Mouse (Mus musculus): ENCODE results near the gene Arhgap9. TPM values are rescaled to one million over a fixed set of nuclear protein-coding genes. Genes with fewer than 3 reads are reported as not detected.

Arhgap9 gene
- polyA plus RNA-seq, 1 experiment from 2014 or later: 2.6 TPM

DNA sequence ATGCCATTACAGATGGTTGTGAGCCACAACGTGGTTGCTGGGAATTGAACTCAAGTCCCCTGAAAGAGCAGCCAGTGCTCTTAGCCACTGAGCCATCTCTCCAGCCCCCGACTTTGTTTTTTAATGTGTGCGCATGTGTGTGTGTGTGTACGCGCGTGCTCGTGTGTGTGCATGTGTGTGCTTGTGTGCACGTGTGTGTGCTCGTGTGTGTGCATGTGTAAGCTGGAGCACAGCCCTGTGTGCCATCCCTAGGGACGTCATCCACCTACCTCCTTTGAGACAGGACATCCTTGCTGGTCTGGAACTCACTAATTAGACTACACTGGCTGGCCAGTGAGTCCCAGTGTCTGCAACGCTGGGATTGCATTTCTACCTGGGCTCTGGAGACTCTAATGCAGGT is 31.0 kb downstream of the Arhgap9 start:
- Histone ChIP-seq H3K36me3 (no peaks in the 10 kb centered on the region), H3K4me1 (no peaks in the 10 kb centered on the region), H3K9ac (no peak overlapping the region), H3K9me3 (no peaks in the 10 kb centered on the region), H3K27me3 (0 out of 2 replicates have a peak, but pooled peaks cover 8% of the 10 kb centered on the region), H3K27ac (no peak overlapping the region), H3K4me2 (replicated peaks) (no peak overlapping the region), H3K4me3 (no peak overlapping the region)
- ATAC-seq (ENCODE audit: insufficient number of reproducible peaks, insufficient read depth, low FRiP score, low TSS enrichment): no peak
- 86% methylated on average over 11 of the region's 11 CpGs for WGBS

- no peak for ATAC-seq (ENCODE audit: insufficient number of reproducible peaks, insufficient read depth, low FRiP score, low TSS enrichment)
- Histone ChIP-seq H3K4me3 (no peak within 1 kb of the TSS), H3K9ac (no peak within 1 kb of the TSS), H3K9me3 (no peaks in the 10 kb centered on the region), H3K27me3 (0 out of 2 replicates have a peak, but pooled peaks cover 8% of the 10 kb centered on the region), H3K4me2 (replicated peaks) (no peak within 1 kb of the TSS), H3K27ac (no peak within 1 kb of the TSS), H3K4me1 (no peaks in the 10 kb centered on the region), H3K36me3 (no peaks in the 10 kb centered on the region)
- 87% methylated on average over 18 of the region's 18 CpGs for WGBS
Observed at GRCm38 (mm10) chr10:127353909-127354895, 32.4 kb downstream of the Arhgap9 start, which contains the start of gene Inhbe. TSS of gene Inhbe (minus strand) at chr10:127354411.

DNA sequence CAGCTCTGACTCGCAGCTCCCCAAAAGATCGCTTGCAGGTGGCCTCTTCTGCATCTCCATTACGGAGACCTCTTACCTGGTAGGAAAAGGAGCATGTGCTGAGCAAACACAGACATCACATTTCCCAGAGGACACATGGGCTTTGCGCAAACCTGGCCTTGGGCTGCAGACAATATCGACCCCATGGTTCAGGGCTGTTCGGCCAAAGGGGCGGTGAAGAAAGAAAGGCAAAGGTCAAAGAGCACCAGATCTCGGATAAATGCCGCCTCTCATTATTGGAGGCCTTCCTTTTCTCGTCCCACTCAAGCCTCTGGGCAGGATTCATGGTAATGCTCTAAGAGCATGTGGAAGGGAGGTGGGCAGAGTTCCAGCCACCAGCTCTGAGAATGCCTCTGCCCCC is 33.6 kb downstream of the Arhgap9 start:
- Histone ChIP-seq H3K27me3 (0 out of 2 replicates have a peak, but pooled peaks cover 5% of the 10 kb centered on the region), H3K4me2 (replicated peaks) (no peak overlapping the region), H3K4me1 (no peaks in the 10 kb centered on the region), H3K27ac (no peak overlapping the region), H3K36me3 (no peaks in the 10 kb centered on the region), H3K9ac (no peak overlapping the region), H3K9me3 (no peaks in the 10 kb centered on the region), H3K4me3 (no peak overlapping the region)
- 51% methylated on average over 10 of the region's 10 CpGs for WGBS
- ATAC-seq (ENCODE audit: insufficient number of reproducible peaks, insufficient read depth, low FRiP score, low TSS enrichment): no peak

DNA sequence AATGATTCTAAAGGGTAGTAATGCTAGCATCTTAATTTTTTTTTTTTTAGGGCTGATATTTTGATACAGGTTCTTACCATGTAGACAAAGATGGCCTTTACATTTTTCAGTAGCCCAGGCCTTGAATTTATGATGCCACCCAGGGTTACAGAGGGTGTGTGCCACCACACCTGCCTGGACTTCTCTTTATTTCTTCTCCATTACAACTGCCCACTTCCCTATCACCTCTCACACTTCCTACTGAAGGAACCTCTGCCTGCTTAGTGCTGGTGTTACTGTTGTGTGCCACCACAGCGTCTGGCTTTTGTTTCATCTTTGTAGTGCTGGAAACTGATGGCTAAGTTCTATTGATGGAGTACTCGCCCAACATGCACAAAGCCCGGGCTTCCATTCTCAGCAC is 39.0 kb downstream of the Arhgap9 start:
- H3K36me3 ChIP-seq: no peaks in the 10 kb centered on the region
- no peak overlapping the region for H3K27ac ChIP-seq
- no peaks in the 10 kb centered on the region for H3K4me1 ChIP-seq
- ATAC-seq (ENCODE audit: insufficient number of reproducible peaks, insufficient read depth, low FRiP score, low TSS enrichment): no peak
- H3K4me3 ChIP-seq: no peak overlapping the region
- no peak overlapping the region for H3K9ac ChIP-seq
- WGBS: 81% methylated on average over 3 of the region's 3 CpGs
- no peaks in the 10 kb centered on the region for H3K27me3 ChIP-seq
- H3K4me2 ChIP-seq (replicated peaks): no peak overlapping the region
- no peaks in the 10 kb centered on the region for H3K9me3 ChIP-seq

DNA sequence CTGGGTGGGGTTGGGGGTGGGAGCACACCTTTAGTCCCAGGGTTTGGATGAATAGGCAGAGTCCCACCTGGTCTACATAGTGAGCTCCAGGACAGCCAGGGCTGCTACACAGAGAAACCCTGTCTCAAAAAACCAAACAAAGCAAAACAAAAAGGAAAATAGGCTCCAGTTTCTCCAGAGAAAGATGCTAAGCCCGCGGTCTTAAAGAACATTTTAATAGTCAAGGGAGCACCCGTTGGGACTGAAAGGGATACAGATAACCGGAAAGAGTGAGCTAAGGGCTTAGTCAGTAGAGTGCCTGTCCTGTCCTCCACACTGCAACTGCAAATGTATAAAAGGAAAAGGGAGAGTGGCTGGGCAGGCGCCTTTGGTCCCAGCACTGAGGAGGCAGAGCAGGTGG is 45.4 kb downstream of the Arhgap9 start:
- H3K4me2 ChIP-seq (replicated peaks): no peak overlapping the region
- no peaks in the 10 kb centered on the region for H3K27me3 ChIP-seq
- WGBS: 76% methylated on average over 5 of the region's 5 CpGs
- ATAC-seq (ENCODE audit: insufficient number of reproducible peaks, insufficient read depth, low FRiP score, low TSS enrichment): no peak
- no peak overlapping the region for H3K9ac ChIP-seq
- no peaks in the 10 kb centered on the region for H3K36me3 ChIP-seq
- no peaks in the 10 kb centered on the region for H3K9me3 ChIP-seq
- H3K4me1 ChIP-seq: no peaks in the 10 kb centered on the region
- H3K4me3 ChIP-seq: no peak overlapping the region
- no peak overlapping the region for H3K27ac ChIP-seq

- Histone ChIP-seq H3K9ac (no peak overlapping the region), H3K4me3 (no peak overlapping the region), H3K36me3 (no peaks in the 10 kb centered on the region), H3K4me1 (no peaks in the 10 kb centered on the region), H3K4me2 (replicated peaks) (no peak overlapping the region), H3K9me3 (no peaks in the 10 kb centered on the region), H3K27ac (no peak overlapping the region), H3K27me3 (no peaks in the 10 kb centered on the region)
- WGBS: 86% methylated on average over 2 of the region's 2 CpGs
- ATAC-seq (ENCODE audit: insufficient number of reproducible peaks, insufficient read depth, low FRiP score, low TSS enrichment): no peak
Observed at GRCm38 (mm10) chr10:127368273-127368672, 46.5 kb downstream of the Arhgap9 start.

GRCm38 (mm10) chr10:127369834-127370820 is 48.4 kb downstream of the Arhgap9 start, which contains the start of gene Inhbc:
TSS of gene Inhbc (minus strand) at chr10:127370431.
- H3K4me3 ChIP-seq: no peak within 1 kb of the TSS
- H3K27me3 ChIP-seq: no peaks in the 10 kb centered on the region
- no peaks in the 10 kb centered on the region for H3K36me3 ChIP-seq
- H3K9ac ChIP-seq: no peak within 1 kb of the TSS
- WGBS: 72% methylated on average over 22 of the region's 22 CpGs
- no peak within 1 kb of the TSS for H3K4me2 ChIP-seq (replicated peaks)
- no peaks in the 10 kb centered on the region for H3K9me3 ChIP-seq
- no peaks in the 10 kb centered on the region for H3K4me1 ChIP-seq
- no peak within 1 kb of the TSS for H3K27ac ChIP-seq
- ATAC-seq (ENCODE audit: insufficient number of reproducible peaks, insufficient read depth, low FRiP score, low TSS enrichment): no peak; the same call in 1 of the 2 replicates

DNA sequence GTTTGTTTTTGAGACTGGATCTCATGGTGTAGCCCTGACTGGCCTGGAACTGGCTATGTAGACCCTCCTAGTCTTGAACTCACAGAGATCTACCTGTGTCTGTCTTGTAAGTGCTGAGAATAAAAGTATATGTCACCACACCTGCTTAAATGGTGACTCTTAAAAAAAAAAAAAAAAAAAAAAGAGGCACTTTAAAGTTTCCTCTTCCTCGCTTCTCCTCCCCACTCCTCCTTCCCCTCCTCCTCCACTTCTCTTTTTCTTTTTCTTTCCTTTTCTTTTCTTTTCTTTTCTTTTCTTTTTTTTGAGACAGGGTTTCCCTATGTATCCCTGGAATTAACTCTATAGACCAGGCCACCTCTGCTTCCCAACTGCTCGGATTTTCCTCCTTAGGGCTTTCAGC is 49.3 kb downstream of the Arhgap9 start:
- Histone ChIP-seq H3K4me2 (replicated peaks) (no peak overlapping the region), H3K36me3 (no peaks in the 10 kb centered on the region), H3K4me3 (no peak overlapping the region), H3K27ac (no peak overlapping the region), H3K9me3 (no peaks in the 10 kb centered on the region), H3K27me3 (no peaks in the 10 kb centered on the region), H3K4me1 (no peaks in the 10 kb centered on the region), H3K9ac (no peak overlapping the region)
- ATAC-seq (ENCODE audit: insufficient number of reproducible peaks, insufficient read depth, low FRiP score, low TSS enrichment): no peak
- 72% methylated on average over 2 of the region's 2 CpGs for WGBS

GRCm38 (mm10) chr10:127377700-127378099 is 55.9 kb downstream of the Arhgap9 start:
- Histone ChIP-seq H3K4me3 (no peak overlapping the region), H3K9ac (no peak overlapping the region), H3K4me2 (replicated peaks) (no peak overlapping the region), H3K4me1 (peaks cover 5% of the 10 kb centered on the region), H3K36me3 (no peaks in the 10 kb centered on the region), H3K27me3 (no peaks in the 10 kb centered on the region), H3K9me3 (no peaks in the 10 kb centered on the region), H3K27ac (no peak overlapping the region)
- WGBS: 79% methylated on average over 3 of the region's 3 CpGs
- ATAC-seq (ENCODE audit: insufficient number of reproducible peaks, insufficient read depth, low FRiP score, low TSS enrichment): no peak
